Mouse (Mus musculus) CD4-positive, CD25-positive, alpha-beta regulatory T cell, adult 4 months (primary cell): ENCODE results near the gene Smok2a. TPM values are rescaled to one million over a fixed set of nuclear protein-coding genes. Genes with fewer than 3 reads are reported as not detected.
"Not testable (repeated sequence)": the region's sequence is repeated elsewhere in the genome, so short reads cannot be mapped to it uniquely, and the experiment has no call there.

Source experiments
- ATAC-seq: one replicate; pipeline ENCODE4 v1.8.0; 2017
- polyA plus RNA-seq, 2 experiments: library from polyadenylated mRNA; unstranded; fragments of 100-300 nt; shearing (Covaris generic); gene quantifications; one replicate each; pipeline ENCODE4 v1.2.1; 2017

Gene Smok2a
- polyA plus RNA-seq, 2 experiments from 2014 or later = not detected

DNA sequence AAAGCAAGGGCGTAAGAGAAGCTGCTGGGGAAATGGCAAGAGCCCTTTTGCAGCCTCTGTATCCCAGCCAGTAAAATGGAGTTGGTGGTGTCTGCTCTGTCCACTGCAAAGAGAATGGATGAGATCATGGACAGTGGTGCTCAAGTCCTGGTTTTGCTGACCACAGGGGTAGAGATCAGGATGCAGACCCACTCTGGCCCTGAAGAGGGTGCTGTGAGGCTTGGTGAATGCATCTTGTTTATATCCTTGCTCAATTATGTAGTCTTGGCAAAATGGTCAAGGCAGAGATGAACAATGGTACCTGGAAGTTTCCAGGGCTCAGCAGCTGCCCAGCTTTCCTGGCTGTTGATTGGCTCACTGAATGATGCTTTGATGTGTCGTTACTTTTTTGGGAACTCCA lies 5.4 kb upstream of the Smok2a start:
- ATAC-seq = no peak

DNA sequence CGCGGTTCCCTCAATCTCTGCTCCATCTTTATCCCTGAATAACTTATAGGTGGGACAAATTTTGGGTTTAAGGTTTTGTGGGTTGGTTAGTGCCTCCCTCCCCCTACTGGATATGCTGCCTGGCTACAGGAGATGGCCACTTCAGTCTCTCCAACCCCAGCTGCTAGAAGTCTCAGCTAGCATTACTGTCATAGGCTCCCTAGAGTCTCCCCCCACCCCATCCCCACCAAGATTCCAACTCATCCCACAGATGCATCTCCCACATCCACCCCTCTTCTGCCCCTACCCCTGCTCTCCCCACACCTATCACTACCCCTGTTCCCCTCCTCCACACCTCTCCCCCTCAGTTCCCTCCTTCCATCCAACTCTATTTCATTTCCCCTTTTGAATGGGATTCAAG lies 933 bp downstream of the Smok2a start:
- not testable (repeated sequence) for ATAC-seq

DNA sequence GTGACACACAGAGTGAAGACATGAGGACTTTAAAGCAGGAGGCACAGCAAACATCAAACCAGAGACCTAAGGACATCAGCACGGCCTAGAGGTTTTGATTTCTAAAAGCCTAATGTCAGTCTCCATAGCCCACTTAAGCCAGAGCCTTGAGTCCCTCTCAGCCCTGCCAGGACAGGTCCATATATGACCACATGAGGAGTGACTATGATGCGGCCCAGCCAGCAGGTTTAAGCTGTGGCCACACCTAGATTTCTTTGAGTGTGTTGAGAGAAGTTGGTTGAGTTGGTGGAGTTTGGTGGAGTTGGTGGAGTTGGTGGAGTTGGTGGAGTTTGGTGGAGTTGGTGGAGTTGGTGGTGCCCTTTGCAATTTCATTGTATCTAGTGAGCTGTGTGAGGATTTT lies 9.0 kb downstream of the Smok2a start, which contains the start of gene Smok2b:
Gene Smok2b, plus strand, starts transcription at position 301 of the 400 bp plus-strand sequence.
- ATAC-seq = not testable (repeated sequence)

DNA sequence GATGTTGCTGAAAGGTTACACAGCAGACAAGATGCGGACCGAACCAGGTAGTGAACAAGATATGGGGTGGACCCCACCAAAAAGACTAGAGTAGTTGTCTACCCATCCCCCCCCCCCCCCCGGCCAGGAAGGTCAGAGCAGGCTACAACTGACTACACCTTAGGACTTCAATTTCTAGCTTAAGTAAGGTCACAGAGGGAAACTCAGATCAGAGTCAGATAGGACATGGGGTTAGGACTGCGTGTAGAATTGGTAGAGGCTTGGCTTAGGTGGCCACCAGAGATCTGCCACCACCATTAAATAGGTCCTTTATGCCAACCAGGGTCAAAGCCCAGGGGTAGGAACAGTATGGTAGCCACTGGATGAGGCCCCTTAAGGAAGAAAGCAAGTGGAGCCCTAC lies 18.5 kb downstream of the Smok2a start:
- ATAC-seq = not testable (repeated sequence)

DNA sequence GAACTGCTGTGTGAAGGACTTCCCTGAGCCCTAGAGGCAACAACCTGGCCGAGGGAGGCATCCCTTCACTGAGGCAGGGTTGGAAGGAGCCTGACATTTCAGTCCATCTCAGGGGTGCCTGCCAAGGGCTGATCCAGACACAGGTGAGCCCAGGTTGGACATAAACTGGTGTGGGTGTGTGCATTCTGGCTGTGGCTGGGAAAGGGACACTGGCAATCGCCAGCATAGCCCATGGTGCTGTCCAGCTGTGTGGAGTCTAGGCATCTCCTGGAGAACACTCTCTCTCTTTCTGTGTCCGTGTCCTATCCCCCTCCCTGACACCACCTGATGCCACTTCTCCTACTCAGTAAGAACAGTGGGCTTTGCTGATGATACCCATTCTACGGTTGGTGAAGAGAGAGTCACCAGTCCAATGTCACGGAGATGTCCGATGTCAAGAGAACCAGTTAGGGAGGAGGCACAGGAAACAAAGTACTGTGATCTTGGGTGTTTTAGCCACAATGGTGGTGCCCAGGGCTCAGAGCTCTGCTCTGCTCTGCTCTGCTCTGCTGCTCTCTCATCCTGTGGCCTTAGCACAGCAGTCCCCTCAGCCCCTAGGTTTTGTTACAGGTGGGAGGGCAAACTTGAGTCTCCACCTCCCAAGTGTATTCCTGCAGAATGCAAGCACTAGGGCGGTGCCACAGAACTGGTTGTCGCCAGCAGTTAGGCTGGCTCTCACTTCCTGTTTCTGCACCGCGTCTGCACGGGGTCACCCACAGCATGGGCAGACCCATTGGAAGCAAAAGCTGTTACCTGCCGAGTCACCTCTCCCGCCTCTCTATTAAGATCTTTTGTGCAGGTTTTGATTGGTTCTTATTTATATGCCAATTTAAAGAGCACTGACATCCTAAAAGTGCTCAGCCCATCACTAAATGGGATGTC lies 20.1 kb downstream of the Smok2a start:
- ATAC-seq = peak; percentile 14

DNA sequence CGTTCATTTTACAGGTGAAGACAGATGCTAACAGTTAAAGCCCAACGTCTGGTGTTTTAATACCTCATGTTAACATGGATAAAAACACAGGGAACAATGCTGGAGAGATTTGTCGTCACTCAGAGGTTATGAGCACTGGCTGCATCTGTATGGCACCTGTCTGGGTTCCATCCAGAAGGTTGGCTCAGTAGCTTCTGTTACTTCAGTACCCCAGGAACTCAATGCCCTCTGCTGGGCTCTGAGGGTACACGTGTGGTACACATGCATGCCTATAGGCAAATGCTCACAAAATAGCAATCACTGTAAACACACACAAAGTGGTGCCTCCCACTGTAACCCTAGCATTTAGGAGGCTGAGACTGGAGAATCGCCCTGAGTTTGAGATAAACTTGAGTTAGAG lies 33.8 kb downstream of the Smok2a start:
- ATAC-seq = peak; percentile 66

Other genes starting within 250 kb of the Smok2a start
- gene Wtap, start 227.0 kb upstream of the Smok2a start, polyA plus RNA-seq = 100 to 1,000 TPM in 1 of 2 experiments, 10 to 100 TPM in 1; 97.3 to 149 TPM
- 10 to 100 TPM; 50.5 to 67.6 TPM for gene Sod2, start 214.3 kb upstream of the Smok2a start, polyA plus RNA-seq
- gene Gpr31b, start 168.9 kb upstream of the Smok2a start, polyA plus RNA-seq = not detected
- not detected for gene Tcp10b, start 160.1 kb upstream of the Smok2a start, polyA plus RNA-seq
- gene Unc93a, start 89.4 kb upstream of the Smok2a start, polyA plus RNA-seq = not detected
- not detected for gene Smok2b, start 9.1 kb downstream of the Smok2a start, polyA plus RNA-seq
- not detected for gene Tcp10c, start 133.4 kb downstream of the Smok2a start, polyA plus RNA-seq